Mouse (Mus musculus): ENCODE results near the gene Zmiz2.

- TF ChIP-seq CTCF (IDR thresholded peaks at IDR 0.05; ENCODE audit: low read depth) (no peak), EP300 (optimal IDR thresholded peaks at IDR 0.05) (no peak)
Observed at GRCm38 (mm10) chr11:6349586-6349985, 39.3 kb upstream of the Zmiz2 start.
